Mouse (Mus musculus) frontal cortex, postnatal 10 days (tissue): ENCODE data around the gene Wdr24.

Experiments used
- DNase-seq, 2 experiments: peaks; one replicate each; pipeline ENCODE4 v3.0.0; 2022; ENCODE audit warnings: low spot score in 2 of 2, mixed read lengths in 1 of 2

Wdr24 gene

DNA sequence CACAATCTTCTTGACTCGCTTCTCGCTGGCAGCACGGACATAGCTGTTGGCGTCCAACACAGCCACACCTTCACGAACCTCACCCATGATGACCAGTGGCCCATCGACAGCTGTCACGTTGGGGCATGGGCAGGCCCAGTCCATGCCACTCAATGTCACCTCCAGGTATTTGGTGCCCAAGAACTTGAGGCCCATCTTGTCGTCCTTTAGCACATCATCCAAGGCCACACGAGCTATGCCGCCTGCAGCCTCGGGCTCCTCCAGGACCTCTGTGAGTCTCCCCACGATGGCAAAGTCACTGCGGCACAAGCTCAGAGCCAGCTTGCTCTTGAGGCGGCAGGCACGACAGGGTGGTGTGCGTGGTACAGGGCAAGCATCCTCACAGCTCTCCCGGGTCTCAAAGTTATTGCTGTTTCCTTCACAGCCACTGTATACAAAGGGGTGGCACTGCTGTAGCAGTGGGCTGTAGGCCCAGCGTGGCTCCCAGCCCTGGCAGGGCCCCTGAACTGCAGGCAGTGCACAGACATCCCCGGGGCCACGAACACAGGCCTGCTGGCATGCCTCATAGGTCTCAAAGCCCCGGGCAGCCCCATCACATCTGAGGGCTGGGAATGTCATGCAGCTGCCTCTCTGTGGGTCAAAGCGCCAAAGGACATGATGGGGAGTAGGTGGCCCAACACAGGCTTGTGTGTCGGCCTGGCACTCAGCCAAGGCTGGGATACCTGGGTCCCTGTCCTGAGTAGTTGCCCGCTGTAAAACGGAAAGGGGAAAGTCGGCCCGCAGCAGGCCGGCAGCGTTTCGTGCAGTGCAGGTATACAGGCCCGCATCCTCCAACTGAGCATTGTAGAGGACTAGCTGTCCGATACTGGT is 54.5 kb downstream of the Wdr24 start:
- DNase-seq = no peak
